Mouse (Mus musculus): Measurements from ENCODE around the gene Myl9.

The Myl9 gene

DNA sequence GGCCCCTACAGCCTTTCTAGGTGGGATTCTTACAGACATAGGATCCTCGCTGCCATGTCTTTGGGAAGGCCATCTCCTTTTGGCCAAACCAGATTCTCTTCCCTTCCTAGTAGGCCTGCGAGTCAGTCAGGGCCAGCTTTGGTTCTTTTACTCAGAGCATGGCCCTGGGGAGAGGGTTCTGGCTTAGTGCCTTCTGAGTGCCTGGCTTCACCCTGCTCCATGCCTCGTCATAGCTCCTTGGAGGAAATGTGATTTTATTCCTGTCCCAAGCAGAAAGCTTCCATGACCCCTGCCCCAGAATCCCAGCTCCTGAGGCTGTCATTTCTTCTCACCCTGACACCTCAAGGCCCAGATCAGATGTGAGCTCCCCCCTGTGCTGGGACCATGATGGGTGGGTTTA lies 27.9 kb upstream of the Myl9 start:
- no peak for DNase-seq (ENCODE audit: low read depth, low spot score)
- no peaks in the 10 kb centered on the region for H3K27me3 ChIP-seq (ENCODE audit: control insufficient read depth, insufficient read depth, low read length, poor library complexity, severe bottlenecking)
- peaks cover 5% of the 10 kb centered on the region for H3K36me3 ChIP-seq (ENCODE audit: control insufficient read depth, insufficient read depth, low read length, poor library complexity, severe bottlenecking)

DNA sequence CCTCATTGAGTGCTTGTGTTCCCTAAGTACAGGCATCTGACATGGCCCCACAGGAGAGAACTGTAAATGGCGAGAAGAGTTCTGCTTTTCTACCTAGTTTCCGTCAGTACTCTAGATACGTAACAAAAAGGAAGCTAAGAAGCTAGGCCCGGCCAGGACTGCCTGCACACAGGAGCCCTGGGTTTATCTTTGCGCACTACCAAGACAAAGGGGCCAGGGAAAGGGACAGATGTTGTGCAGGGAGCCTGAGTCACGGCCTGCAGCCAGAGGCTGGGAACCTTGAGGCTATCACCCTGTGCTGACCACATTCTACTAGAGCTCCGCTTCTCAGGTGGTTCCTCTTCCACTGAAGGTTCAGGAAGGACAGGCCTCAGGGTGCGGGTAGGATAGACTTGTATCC lies 25.5 kb upstream of the Myl9 start:
- DNase-seq (ENCODE audit: low read depth, low spot score), result no peak
- peaks cover 5% of the 10 kb centered on the region for H3K36me3 ChIP-seq (ENCODE audit: control insufficient read depth, insufficient read depth, low read length, poor library complexity, severe bottlenecking)
- no peaks in the 10 kb centered on the region for H3K27me3 ChIP-seq (ENCODE audit: control insufficient read depth, insufficient read depth, low read length, poor library complexity, severe bottlenecking)

DNA sequence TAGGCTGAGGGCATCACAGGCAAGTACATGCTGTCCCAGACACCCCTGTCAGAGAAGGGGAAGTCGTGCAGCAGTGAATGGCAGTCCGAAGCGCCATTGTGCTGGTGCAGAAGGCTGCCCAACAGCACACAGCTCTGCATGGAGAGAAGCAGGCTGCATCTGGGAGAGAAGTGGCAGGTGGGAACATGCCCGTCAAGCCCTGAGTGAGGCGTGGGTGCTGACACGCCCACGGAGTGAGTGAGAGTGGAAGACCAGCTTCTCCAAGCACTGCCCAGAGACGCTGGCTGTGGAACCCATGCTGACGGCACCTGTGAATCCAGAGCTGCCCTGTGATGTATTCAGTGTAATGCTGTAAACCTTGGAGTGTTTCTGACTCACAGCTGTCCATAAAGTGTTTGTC lies 18.3 kb upstream of the Myl9 start:
- no peak for DNase-seq (ENCODE audit: low read depth, low spot score)
- Histone ChIP-seq H3K27me3 (ENCODE audit: control insufficient read depth, insufficient read depth, low read length, poor library complexity, severe bottlenecking) (no peaks in the 10 kb centered on the region), H3K36me3 (ENCODE audit: control insufficient read depth, insufficient read depth, low read length, poor library complexity, severe bottlenecking) (peaks cover 2% of the 10 kb centered on the region)

DNA sequence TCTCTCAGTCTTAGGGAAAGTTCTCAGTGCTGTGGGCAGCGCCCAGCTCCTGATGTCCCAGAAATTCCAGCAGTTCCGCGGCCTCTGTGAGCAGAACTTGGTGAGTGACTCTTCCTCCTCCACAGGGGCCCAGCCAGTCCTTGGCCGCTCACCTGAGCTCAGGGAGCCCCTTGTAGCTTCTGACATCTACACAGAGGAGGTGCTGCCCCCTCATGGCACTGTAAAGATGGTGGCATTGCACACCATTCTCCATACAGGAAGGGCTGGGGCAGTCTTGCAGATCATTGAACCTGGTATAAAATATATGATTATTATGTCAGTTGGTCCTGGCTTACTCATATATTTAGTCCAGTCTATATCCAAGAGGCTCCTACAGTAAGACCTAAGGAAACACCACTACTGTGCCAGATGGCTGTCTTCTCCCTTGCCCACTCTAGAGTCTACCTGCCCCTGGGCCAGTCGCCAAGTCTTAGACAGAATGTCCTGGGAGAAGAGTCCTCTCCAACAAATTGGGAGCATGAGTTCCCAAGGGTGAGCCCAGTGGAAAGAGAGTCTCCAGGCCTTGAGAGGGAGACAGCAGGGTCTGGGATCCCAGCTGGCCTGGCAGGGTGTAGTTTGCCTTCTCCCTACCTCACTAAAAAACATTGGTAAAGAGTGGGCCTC lies 14.2 kb upstream of the Myl9 start:
- Histone ChIP-seq H3K36me3 (ENCODE audit: control insufficient read depth, insufficient read depth, low read length, poor library complexity, severe bottlenecking) (peaks cover 10% of the 10 kb centered on the region), H3K27me3 (ENCODE audit: control insufficient read depth, insufficient read depth, low read length, poor library complexity, severe bottlenecking) (no peaks in the 10 kb centered on the region)
- DNase-seq (ENCODE audit: low read depth, low spot score), result no peak

DNA sequence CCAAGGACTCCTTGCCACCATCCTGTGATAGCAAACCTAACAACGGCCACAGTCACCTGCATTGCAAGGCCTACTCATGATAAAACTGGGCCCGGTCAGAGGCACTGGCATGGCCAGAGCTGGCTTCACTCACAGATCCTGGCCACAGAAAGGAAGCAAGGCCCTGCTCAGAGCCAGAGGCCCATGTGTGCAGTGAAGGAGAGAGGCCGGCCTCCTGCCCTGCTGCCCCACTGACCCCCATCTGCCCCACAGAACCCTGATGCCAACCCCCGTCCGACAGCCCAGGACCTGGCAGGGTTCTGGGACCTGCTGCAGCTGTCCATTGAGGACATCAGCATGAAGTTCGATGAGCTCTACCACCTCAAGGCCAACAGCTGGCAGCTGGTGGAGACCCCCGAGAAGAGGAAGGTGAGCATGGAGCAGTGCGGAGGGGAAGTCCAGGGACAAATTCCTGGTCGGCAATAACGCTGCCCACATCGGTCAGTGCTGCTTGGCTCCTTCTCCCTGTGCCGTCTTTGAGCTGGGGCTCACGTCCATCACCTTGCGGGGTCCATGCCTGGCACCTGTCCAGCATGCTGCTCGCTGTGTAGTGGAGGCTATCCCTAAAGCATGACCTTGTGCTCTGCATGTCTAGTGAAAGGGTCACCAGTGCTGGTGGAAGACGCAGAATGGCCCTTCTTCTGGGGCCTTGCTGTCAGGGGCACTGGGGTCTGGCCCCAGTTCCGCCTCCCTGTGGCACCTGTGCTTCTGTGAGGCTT lies 13.5 kb upstream of the Myl9 start:
- peaks cover 8% of the 10 kb centered on the region for H3K36me3 ChIP-seq (ENCODE audit: control insufficient read depth, insufficient read depth, low read length, poor library complexity, severe bottlenecking)
- no peak for DNase-seq (ENCODE audit: low read depth, low spot score)
- H3K27me3 ChIP-seq (ENCODE audit: control insufficient read depth, insufficient read depth, low read length, poor library complexity, severe bottlenecking), result no peaks in the 10 kb centered on the region

DNA sequence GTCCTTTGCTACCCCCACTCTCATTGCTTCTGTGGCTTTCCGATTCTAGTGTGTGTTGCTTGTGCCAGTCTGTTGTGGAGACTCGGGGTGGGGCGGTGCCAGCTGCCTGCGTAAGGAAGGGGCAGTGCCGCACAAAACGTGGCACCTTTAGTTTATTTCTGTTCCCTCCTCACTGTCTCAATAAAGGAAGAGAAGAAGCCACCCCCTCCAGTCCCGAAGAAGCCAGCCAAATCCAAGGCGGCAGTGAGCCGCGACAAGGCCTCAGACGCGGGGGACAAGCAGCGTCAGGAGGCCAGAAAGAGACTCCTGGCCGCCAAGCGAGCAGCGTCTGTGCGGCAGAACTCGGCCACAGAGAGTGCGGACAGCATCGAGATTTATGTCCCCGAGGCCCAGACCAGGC lies 12.7 kb upstream of the Myl9 start:
- Histone ChIP-seq H3K36me3 (ENCODE audit: control insufficient read depth, insufficient read depth, low read length, poor library complexity, severe bottlenecking) (peaks cover 8% of the 10 kb centered on the region), H3K27me3 (ENCODE audit: control insufficient read depth, insufficient read depth, low read length, poor library complexity, severe bottlenecking) (no peaks in the 10 kb centered on the region)
- no peak for DNase-seq (ENCODE audit: low read depth, low spot score)

DNA sequence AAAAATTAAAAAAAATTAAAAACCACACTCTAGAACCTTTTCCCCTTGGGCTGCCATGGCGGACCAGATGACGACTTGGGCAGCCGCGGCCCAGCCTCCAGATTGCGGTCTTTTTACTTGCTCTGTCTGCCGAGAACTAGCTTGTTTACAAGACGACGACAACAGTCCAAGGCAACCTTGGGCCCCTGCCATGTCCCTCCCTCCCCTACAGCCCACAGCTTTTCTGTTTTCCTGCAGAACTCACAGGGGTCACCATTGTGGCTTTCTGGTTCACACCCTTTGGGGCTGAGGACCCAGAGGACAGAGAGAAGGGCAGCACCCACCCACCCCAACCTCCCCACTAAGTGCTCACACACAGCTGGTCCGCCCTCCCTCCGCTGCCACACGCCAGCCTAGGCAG lies 12.1 kb upstream of the Myl9 start:
- no peak for DNase-seq (ENCODE audit: low read depth, low spot score)
- H3K36me3 ChIP-seq (ENCODE audit: control insufficient read depth, insufficient read depth, low read length, poor library complexity, severe bottlenecking), result peaks cover 8% of the 10 kb centered on the region

DNA sequence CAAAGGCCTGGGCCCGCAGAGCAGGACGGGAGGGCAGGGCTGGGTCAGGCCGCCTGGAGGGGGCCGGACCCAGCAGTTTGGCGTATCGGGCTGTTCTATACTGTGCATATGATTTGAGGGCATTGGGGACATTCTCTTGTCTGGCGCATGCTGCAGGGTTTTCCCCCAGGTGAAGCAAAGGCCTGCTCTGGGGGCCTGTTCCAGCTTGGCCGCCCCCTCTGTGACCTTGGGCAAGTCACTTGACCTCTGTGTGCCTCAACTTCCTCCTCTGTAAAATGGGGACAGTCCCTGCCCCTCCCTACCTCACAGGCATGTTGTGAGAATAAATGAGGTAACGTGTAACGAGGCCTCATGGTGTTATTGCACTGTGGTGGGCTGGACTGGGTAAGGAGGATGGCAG lies 11.2 kb upstream of the Myl9 start:
- peak; percentile 14 for DNase-seq (ENCODE audit: low read depth, low spot score)
- Histone ChIP-seq H3K36me3 (ENCODE audit: control insufficient read depth, insufficient read depth, low read length, poor library complexity, severe bottlenecking) (peaks cover 8% of the 10 kb centered on the region), H3K27me3 (ENCODE audit: control insufficient read depth, insufficient read depth, low read length, poor library complexity, severe bottlenecking) (no peaks in the 10 kb centered on the region)

More for the DNA sequence above, 12.1 kb upstream of the Myl9 start:
- H3K27me3 ChIP-seq (ENCODE audit: control insufficient read depth, insufficient read depth, low read length, poor library complexity, severe bottlenecking), result no peaks in the 10 kb centered on the region

DNA sequence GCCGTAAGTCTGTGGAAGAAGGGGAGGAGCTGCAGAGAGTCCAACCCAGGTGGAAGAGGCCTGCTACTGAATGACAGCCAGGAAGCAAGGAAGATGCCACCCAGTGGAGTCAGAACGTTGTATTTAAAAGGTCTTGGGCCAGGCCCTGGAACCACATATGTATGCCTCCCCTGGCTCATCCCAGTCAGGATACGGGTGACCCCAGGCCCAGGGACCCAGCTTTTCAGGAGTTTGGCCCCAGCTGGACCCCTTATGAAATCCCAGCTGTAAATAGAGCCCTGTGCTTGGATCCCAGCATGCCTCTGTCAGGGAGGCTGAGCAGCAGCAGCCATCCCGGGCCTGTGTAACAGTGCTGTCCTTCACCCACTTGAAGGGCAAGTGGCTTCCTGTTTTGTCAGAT lies 10.5 kb upstream of the Myl9 start:
- Histone ChIP-seq H3K27me3 (ENCODE audit: control insufficient read depth, insufficient read depth, low read length, poor library complexity, severe bottlenecking) (no peaks in the 10 kb centered on the region), H3K36me3 (ENCODE audit: control insufficient read depth, insufficient read depth, low read length, poor library complexity, severe bottlenecking) (peaks cover 8% of the 10 kb centered on the region)
- DNase-seq (ENCODE audit: low read depth, low spot score), result no peak

DNA sequence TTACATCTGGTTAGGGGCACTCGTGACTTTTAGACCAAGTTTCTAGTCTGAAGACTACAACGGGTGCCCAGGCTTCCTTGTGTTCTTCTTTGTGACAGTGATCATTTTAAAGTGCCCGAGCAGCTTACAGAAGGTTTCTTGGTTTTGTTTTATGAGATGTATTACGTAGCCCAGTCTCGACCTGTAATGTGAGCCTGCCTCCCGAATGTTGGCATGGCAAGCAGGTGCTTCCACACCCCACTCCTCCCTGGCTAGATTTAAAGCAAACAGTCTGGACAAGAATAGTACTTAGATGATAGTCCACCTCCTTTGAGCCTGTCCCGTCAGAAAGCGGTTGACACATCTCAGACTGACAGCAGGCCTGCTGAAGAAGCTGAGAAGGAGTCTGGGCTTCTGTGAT lies 9.6 kb upstream of the Myl9 start:
- H3K27me3 ChIP-seq (ENCODE audit: control insufficient read depth, insufficient read depth, low read length, poor library complexity, severe bottlenecking), result no peaks in the 10 kb centered on the region
- DNase-seq (ENCODE audit: low read depth, low spot score), result no peak
- peaks cover 8% of the 10 kb centered on the region for H3K36me3 ChIP-seq (ENCODE audit: control insufficient read depth, insufficient read depth, low read length, poor library complexity, severe bottlenecking)

DNA sequence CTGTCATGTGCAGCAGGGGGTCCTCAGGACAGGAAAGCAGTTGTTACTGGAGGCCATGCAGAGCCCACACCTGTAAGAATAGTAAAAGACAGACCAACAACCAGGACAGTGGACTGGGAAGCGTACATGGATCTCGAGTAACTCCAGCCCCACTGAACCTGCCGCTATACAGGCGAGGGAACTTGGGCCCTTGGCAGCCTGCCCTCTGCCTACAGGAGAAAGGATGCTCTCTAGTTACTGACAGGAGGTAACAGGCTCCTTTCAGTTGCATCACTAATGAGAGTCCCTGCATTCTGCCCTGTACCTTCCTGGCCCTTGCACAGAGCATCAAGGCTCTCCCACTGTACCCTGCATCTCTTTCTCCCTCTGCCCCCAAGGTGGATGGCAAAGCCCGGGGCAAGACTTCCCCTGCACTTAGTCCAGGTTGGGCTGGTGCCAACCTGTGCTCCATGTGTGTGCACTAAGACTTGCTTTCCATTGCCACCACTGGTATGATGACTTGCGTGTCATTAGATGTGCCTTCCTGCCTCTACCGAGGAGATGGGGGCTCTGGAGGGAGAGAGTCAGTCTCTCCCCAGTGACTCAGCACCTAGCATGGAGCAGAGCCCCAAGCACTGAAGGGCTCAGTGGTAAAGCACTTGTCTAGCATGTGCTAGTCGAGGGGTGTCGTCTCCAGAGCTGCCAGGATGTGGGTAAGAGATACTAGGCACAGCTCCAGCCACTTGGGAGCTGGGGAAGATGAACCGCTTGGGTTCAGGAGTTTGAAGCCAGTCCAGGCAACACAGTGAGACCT lies 8.8 kb upstream of the Myl9 start:
- Histone ChIP-seq H3K27me3 (ENCODE audit: control insufficient read depth, insufficient read depth, low read length, poor library complexity, severe bottlenecking) (no peaks in the 10 kb centered on the region), H3K36me3 (ENCODE audit: control insufficient read depth, insufficient read depth, low read length, poor library complexity, severe bottlenecking) (peaks cover 8% of the 10 kb centered on the region)
- no peak for DNase-seq (ENCODE audit: low read depth, low spot score)

DNA sequence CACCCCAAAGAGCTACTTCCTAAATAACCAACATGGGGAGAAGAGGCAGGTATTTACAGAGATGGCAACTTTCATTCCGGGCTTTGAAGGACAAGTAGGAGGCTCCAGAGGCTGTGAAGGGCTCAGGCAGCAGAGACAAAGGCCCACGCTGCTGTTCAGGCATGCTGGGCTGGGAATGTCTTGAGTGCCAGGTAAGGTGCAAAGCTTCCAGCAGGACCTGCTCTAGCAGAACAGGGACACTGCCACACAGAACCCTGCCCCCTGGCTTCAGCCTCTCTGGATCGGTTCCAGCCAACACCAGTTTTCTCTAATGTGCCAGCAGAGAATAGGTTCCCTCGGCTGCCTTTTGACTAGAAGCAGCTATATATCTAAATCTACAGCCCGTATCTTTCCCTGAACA lies 8.1 kb upstream of the Myl9 start:
- DNase-seq (ENCODE audit: low read depth, low spot score), result no peak
- H3K36me3 ChIP-seq (ENCODE audit: control insufficient read depth, insufficient read depth, low read length, poor library complexity, severe bottlenecking), result peaks cover 6% of the 10 kb centered on the region
- H3K27me3 ChIP-seq (ENCODE audit: control insufficient read depth, insufficient read depth, low read length, poor library complexity, severe bottlenecking), result no peaks in the 10 kb centered on the region

DNA sequence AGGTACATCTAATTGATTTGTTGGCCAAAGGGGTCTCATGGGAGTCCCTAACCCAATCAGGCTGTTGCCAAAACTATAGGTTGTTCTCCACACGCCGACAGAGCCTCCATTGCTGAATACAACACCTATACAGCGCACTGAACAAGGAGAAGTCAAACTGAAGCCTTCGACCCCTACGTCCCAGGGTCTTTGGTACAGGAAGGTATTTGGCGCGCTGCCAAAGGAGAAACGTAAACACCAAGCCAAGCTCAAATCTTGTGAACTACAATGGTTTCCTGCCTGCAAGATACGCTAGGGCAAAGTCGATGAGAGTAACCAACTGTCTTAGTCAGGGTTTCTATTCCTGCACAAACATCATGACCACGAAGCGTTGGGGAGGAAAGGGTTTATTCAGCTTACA lies 5.9 kb upstream of the Myl9 start:
- no peaks in the 10 kb centered on the region for H3K36me3 ChIP-seq (ENCODE audit: control insufficient read depth, insufficient read depth, low read length, poor library complexity, severe bottlenecking)
- no peak for DNase-seq (ENCODE audit: low read depth, low spot score)
- no peaks in the 10 kb centered on the region for H3K27me3 ChIP-seq (ENCODE audit: control insufficient read depth, insufficient read depth, low read length, poor library complexity, severe bottlenecking)

DNA sequence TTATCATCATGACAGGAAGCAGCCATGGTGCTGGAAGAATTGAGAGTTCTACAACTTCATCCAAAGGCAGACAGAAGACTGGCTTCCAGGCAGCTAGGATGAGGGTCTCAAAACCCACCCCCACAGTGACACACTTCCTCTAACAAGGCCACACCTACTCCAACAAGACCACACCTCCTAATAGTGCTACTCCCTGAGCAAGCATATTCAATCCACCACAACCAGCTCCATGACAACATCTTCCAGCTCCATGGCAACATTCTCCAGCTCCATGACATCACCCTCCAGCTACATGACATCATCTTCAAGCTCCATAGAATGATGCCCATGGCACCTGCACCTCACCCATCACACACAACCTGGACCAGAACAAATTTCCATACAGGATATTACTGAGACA lies 1.8 kb upstream of the Myl9 start:
- DNase-seq (ENCODE audit: low read depth, low spot score), result no peak
- Histone ChIP-seq H3K36me3 (ENCODE audit: control insufficient read depth, insufficient read depth, low read length, poor library complexity, severe bottlenecking) (no peaks in the 10 kb centered on the region), H3K27me3 (ENCODE audit: control insufficient read depth, insufficient read depth, low read length, poor library complexity, severe bottlenecking) (no peaks in the 10 kb centered on the region)

DNA sequence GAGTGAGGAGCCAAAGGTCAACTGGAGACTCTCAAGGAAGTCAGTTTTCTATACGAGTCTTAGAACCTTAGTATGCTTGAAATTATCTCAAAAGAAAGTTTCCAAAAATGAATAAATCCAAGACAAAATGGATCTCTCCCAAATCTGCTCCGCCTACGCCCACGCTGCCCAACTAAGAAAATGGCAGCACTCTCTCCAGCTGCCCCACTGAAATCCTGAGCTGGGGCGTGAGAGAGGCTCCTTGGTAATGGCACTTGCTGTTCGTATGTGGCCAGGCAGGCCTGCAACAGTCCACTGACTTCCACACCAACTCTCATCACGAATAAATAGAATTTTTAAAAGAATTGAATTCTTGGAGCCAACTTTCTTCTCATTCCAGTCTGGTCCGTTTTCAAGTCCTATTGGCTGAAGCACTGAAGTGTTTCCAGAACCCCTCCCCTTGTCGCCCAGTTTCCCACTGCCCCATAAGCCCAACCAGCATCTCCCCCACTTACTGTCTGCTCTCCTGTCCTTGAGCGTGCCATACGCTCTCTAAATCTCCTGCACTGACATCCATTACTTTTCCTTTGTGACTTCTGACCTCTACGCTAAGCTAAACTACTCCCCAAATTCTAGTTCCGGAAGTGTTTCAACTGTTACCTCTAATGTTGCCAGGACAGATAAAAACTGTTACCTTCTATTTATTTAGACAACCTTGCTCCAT lies 1.0 kb upstream of the Myl9 start:
- H3K27me3 ChIP-seq (ENCODE audit: control insufficient read depth, insufficient read depth, low read length, poor library complexity, severe bottlenecking), result no peaks in the 10 kb centered on the region
- H3K36me3 ChIP-seq (ENCODE audit: control insufficient read depth, insufficient read depth, low read length, poor library complexity, severe bottlenecking), result no peaks in the 10 kb centered on the region
- no peak for DNase-seq (ENCODE audit: low read depth, low spot score)
